Mouse (Mus musculus) Patski (cell line): Measurements from ENCODE around the gene Rnasel. TPM values are rescaled to one million over a fixed set of nuclear protein-coding genes. Genes with fewer than 3 reads are reported as not detected.

ENCODE experiments used
- ATAC-seq: fragments of 100-300 bp; one replicate; pipeline ENCODE4 v1.8.0; 2021
- CTCF ChIA-PET: fragments of 350-600 bp; sonication (Branson Sonifier 250); formaldehyde crosslinking; loops from one replicate; lab custom pipeline; 2022; ENCODE audit warnings: inconsistent platforms; lab: Charles Lee
- POLR2A ChIA-PET: fragments of 350-600 bp; sonication (Branson Sonifier 250); formaldehyde crosslinking; loops from one replicate; lab custom pipeline; 2022; ENCODE audit warnings: antibody characterized with exemption, inconsistent platforms; lab: Charles Lee
- DNase-seq: peaks from one replicate; pipeline ENCODE4 v3.0.0-alpha.2; 2011; ENCODE audit warnings: low read depth, low spot score
- H3K27me3 ChIP-seq: fragments of 371-371 bp; one replicate; pipeline ENCODE4 v1.5.1; 2021
- CTCF ChIP-seq: fragments of 100-300 bp; IDR thresholded peaks from one replicate; pipeline ENCODE4 v1.5.1; 2021
- in situ Hi-C: fragments of 300-500 bp; cut with MboI; formaldehyde crosslinking; loops from 3 replicates; pipeline ENCODE4 v1.11.1; 2018; ENCODE audit warnings: low pct_unique_long_range_greater_than_20kb, mixed read lengths
- polyA plus RNA-seq: library from polyadenylated mRNA; unstranded; gene quantifications from one replicate; pipeline ENCODE4 v1.2.3, GENCODE M21; 2021

Rnasel gene
- polyA plus RNA-seq, 1 experiment from 2014 or later, result 8.1 TPM

DNA sequence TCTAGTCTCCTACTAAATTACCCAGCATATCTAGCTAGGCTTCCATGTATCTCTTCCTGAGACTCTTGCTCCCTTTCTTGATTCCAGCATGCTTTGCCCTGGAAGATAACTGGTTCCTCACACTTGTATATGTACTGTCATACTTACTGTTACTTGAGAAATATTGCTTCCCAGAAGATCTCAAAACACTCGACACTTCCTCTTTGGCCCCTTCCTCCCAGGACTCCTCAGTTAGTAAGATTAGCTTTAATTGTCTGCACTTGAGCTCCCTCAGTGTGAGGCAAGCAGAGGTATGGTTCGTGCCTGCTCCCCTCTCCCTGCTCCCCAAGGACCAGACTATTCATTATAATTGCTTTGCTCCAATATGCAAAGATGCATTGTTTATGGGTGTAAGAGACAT, 41.5 kb downstream of the Rnasel start:
- DNase-seq, result no peak
- ATAC-seq, result no peak
- in situ Hi-C loops, result no loop called here
- ChIA-PET CTCF (no interaction called here), POLR2A (no interaction called here)
- TF ChIP-seq CTCF, result no peak
- no peaks in the 10 kb centered on the region for H3K27me3 ChIP-seq

DNA sequence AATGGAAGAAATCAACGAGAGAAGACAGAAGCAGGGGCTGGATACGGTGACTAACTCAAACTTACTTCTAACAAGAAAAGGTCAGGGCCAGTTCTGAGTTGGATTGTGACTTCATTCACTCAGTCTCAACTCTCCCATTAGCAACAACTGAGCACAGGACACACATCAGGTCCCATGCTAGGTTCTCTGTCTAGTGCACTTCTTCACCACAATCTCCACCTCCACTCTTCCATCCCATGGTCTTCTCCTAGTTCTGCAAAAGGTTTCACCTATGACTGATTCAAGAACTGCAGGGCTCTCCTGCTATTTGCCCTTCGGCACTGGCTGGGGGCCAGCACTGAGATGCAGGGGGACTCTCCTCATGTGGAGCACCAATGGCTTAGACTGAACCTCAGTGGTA, 45.0 kb downstream of the Rnasel start:
- H3K27me3 ChIP-seq, result no peaks in the 10 kb centered on the region
- ATAC-seq, result no peak
- no peak for TF ChIP-seq CTCF
- no peak for DNase-seq
- POLR2A ChIA-PET, result no interaction called here
- in situ Hi-C loops, result no loop called here
- CTCF ChIA-PET, result no interaction called here

DNA sequence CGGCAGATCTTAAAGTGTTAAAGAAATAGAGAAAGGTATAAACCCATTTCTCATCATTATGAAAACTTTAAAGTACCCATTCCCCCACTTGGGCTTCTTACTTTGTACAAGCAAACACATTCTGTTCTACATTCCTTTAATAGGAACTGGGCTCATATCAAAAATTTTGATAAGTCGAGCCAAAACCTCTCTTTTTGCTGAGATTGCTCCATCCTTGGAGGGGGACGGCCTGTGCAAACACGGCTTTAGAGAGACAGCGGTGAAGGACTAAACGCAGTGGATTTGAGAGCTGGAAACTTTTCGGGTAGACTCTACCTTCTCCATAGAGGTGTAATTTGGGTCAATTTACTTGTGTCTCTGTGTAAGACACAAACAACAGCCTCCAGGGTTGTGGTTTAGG, 53.5 kb downstream of the Rnasel start:
- in situ Hi-C loops, result no loop called here
- no peaks in the 10 kb centered on the region for H3K27me3 ChIP-seq
- ChIA-PET CTCF (no interaction called here), POLR2A (interaction anchor here (0.5 kb wide), 1 partner anchor 323 kb away, joined by 3 read pairs; no protein-coding TSS in a partner anchor)
- DNase-seq (no peak), ATAC-seq (no peak)
- no peak for TF ChIP-seq CTCF

DNA sequence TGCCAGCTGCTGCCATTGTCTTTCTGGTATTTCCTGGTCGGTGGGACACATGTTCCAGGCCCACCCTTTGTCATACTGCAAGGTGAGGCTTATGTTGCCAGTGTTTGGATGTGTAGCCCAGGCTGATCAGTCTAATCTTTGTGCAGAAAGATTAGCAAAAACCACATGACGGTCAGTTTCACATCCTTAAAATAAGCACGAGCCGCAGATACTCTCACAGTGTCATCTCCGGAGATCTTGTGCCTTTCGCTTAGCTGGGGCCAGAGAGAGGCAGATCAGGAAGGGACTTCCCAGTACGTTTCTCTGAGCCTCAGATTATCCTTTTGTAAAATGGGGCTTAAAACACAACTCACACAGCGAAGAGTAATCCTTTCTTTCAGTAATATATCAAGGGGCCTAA, 54.3 kb downstream of the Rnasel start:
- POLR2A ChIA-PET, result no interaction called here
- no peak for TF ChIP-seq CTCF
- no peak for ATAC-seq
- H3K27me3 ChIP-seq, result no peaks in the 10 kb centered on the region
- in situ Hi-C loops, result no loop called here
- DNase-seq, result no peak
- CTCF ChIA-PET, result no interaction called here

- peaks cover 16% of the 10 kb centered on the region for H3K27me3 ChIP-seq
- ChIA-PET POLR2A (no interaction called here), CTCF (interaction anchor here (0.7 to 3.0 kb wide), 9 partner anchors 12 to 257 kb away, joined by 3 to 18 read pairs (median 4); partner anchors contain the start of gene Rnasel)
- TF ChIP-seq CTCF, result peak; percentile 86
- in situ Hi-C loops, result no loop called here
- DNase-seq, result peak; percentile 10
- ATAC-seq, result peak; percentile 39
These were observed 58.3 kb downstream of the Rnasel start for GRCm38 (mm10) chr1:153807390-153807993.

Other genes starting within 250 kb of the Rnasel start
- 4.3 TPM for gene Npl, start 199.4 kb upstream of the Rnasel start, polyA plus RNA-seq
- gene Rgs8, start 96.4 kb upstream of the Rnasel start, polyA plus RNA-seq, result 0.53 TPM
- 0.03 TPM for gene Rgs16, start 9.1 kb upstream of the Rnasel start, polyA plus RNA-seq
- 0.05 TPM for gene Rgsl1, start 94.7 kb downstream of the Rnasel start, polyA plus RNA-seq
- gene Teddm1b, start 124.9 kb downstream of the Rnasel start, polyA plus RNA-seq, result 0.09 TPM
- not detected for gene Teddm1a, start 142.3 kb downstream of the Rnasel start, polyA plus RNA-seq
- gene Glul, start 150.5 kb downstream of the Rnasel start, polyA plus RNA-seq, result 60.5 TPM
- 0.18 TPM for gene Teddm2, start 150.8 kb downstream of the Rnasel start, polyA plus RNA-seq